Mouse (Mus musculus): ENCODE data around the gene Mcf2l. TPM values are rescaled to one million over a fixed set of nuclear protein-coding genes. Genes with fewer than 3 reads are reported as not detected.

The Mcf2l gene
- polyA plus RNA-seq, 1 experiment from 2014 or later = 46.4 TPM

GRCm38 (mm10) chr8:12880163-12880562, 6.6 kb downstream of the Mcf2l start:
- no peak for DNase-seq (ENCODE audit: low spot score)
- Histone ChIP-seq H3K27me3 (ENCODE audit: insufficient read depth, poor library complexity, severe bottlenecking) (no peaks in the 10 kb centered on the region), H3K9me3 (no peaks in the 10 kb centered on the region), H3K27ac (no peak overlapping the region), H3K4me1 (replicated peaks) (peaks cover 26% of the 10 kb centered on the region), H3K36me3 (peaks cover 54% of the 10 kb centered on the region), H3K4me3 (no peak overlapping the region)
- 91% methylated on average over 6 of the region's 6 CpGs for WGBS

DNA sequence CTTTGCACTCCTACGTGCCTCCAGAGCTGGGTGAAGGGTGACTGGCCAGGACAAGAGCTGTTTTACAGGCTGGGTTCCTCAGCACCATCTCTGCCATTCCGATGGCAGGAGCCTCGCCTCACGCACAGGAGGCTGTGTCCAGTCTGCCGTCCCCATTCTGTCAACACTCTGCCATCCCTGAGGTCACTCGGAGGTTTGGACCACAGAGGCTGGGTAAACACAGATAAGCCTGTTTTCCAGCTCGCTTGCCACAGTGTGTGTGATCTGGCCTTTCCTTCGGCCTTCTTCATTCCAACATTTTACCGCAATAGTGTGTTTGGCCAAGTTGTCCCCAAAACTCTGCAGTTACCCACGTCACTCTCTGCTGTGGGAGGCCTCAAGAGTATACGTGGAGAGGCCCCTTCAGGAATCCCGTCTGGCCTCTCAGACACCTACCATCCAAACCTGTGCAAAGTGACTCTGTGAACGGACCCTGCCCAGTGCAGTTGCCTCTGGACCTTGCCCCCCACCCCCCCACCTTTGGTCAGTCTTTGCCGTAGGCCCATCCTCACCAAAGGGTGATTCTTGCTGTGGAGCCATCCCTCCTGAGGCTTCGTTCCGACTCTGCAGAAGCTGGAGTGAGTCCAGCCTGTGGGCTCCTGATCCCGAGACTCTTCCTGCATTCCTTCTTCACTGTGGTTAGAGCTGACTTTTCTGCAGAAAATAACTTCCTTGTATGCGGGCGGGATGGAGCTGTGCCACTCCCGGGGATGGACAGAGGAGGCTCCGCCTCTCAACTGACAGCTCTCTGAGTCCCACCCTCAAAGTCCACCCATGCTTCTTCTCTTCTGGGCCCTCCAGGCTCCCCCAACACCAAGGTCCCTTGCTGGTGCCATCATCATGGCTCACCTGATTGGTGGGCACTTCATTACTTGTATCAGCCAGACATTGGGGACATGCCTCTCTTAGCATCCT, 9.7 kb downstream of the Mcf2l start:
- H3K4me1 ChIP-seq (replicated peaks) = no peaks in the 10 kb centered on the region
- peaks cover 83% of the 10 kb centered on the region for H3K36me3 ChIP-seq
- no peak overlapping the region for H3K27ac ChIP-seq
- no peaks in the 10 kb centered on the region for H3K9me3 ChIP-seq
- no peak overlapping the region for H3K4me3 ChIP-seq
- no peak for DNase-seq (ENCODE audit: low spot score)
- no peaks in the 10 kb centered on the region for H3K27me3 ChIP-seq (ENCODE audit: insufficient read depth, poor library complexity, severe bottlenecking)
- 77% methylated on average over 21 of the region's 21 CpGs for WGBS

GRCm38 (mm10) chr8:12887772-12888435, 14.3 kb downstream of the Mcf2l start:
- Histone ChIP-seq H3K27ac (no peak overlapping the region), H3K4me1 (replicated peaks) (no peaks in the 10 kb centered on the region), H3K27me3 (ENCODE audit: insufficient read depth, poor library complexity, severe bottlenecking) (no peaks in the 10 kb centered on the region), H3K9me3 (no peaks in the 10 kb centered on the region), H3K4me3 (no peak overlapping the region), H3K36me3 (peaks cover 94% of the 10 kb centered on the region)
- DNase-seq (ENCODE audit: low spot score) = no peak
- WGBS = 87% methylated on average over 16 of the region's 16 CpGs

DNA sequence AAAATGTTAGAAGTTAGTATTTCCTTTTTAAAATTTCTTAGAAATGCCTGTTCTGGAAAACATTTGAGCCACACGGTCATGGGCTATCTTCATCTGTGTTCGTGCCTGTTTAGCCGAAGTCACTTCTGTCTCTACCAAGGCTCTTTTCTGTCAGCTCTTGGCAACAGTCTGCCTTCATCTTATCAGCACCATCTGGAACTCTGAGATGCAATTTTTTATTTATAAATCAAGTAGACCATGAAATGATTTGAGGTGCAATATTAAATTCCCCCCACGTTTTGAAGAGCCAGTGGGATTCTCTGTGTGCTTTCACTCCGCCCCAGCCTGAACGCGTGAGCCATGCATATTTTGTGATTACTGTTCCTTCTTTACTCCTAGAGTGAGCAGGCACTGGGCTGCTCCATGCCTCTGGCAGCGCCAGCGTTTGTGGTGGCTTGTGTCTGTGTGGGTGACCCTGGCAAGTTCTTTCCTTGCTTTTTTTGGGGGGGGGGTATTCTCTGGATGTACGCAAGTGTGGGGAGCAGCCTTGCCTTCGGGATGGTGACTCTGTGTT, 15.5 kb downstream of the Mcf2l start:
- Histone ChIP-seq H3K4me3 (no peak overlapping the region), H3K9me3 (no peaks in the 10 kb centered on the region), H3K27me3 (ENCODE audit: insufficient read depth, poor library complexity, severe bottlenecking) (no peaks in the 10 kb centered on the region), H3K4me1 (replicated peaks) (no peaks in the 10 kb centered on the region), H3K36me3 (peaks cover 94% of the 10 kb centered on the region), H3K27ac (no peak overlapping the region)
- DNase-seq (ENCODE audit: low spot score) = no peak
- WGBS = 92% methylated on average over 11 of the region's 11 CpGs

GRCm38 (mm10) chr8:12892882-12893446, 19.4 kb downstream of the Mcf2l start:
- Histone ChIP-seq H3K27me3 (ENCODE audit: insufficient read depth, poor library complexity, severe bottlenecking) (no peaks in the 10 kb centered on the region), H3K4me3 (no peak overlapping the region), H3K36me3 (peaks cover 72% of the 10 kb centered on the region), H3K27ac (no peak overlapping the region), H3K9me3 (no peaks in the 10 kb centered on the region), H3K4me1 (replicated peaks) (peaks cover 16% of the 10 kb centered on the region)
- no peak for DNase-seq (ENCODE audit: low spot score)
- WGBS = 83% methylated on average over 5 of the region's 5 CpGs

DNA sequence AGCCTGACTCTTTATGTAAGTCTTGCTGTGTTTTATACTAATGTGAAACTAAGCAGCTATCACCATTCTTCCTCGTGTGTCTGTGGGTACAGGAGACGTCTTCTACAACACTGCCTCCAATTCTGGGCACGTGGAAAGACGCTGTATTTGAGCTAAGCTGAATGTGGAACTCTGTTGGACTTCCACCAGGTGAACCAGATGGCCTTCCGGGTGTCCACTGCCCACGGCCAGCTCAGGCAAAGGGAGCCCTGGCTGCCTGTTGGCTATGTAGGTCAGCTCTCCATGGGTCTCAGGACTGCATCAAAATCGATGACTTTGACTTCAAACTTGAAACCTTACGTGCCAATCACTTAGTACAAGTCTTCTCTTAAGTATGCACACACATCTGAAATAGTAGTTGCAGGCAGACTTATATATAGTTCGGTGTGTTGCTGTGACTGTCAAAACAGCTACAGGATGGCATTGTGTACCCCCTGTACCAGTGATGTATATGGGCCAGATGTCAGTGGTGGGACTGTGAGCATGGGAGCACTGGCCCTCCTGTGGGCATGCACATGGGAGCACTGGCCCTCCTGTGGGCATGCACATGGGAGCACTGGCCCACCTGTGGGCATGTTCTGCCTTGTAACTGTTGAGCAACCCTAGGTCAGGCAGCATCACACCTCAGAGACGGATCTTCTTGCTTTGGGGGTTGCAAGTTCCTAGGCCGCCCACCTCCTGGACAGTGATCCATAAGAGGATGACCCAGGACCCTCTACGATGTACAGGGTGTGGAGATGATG, 20.4 kb downstream of the Mcf2l start:
- Histone ChIP-seq H3K9me3 (no peaks in the 10 kb centered on the region), H3K4me3 (no peak overlapping the region), H3K4me1 (replicated peaks) (peaks cover 22% of the 10 kb centered on the region), H3K27ac (no peak overlapping the region), H3K36me3 (peaks cover 67% of the 10 kb centered on the region), H3K27me3 (ENCODE audit: insufficient read depth, poor library complexity, severe bottlenecking) (no peaks in the 10 kb centered on the region)
- DNase-seq (ENCODE audit: low spot score) = no peak
- WGBS = 87% methylated on average over 12 of the region's 12 CpGs

DNA sequence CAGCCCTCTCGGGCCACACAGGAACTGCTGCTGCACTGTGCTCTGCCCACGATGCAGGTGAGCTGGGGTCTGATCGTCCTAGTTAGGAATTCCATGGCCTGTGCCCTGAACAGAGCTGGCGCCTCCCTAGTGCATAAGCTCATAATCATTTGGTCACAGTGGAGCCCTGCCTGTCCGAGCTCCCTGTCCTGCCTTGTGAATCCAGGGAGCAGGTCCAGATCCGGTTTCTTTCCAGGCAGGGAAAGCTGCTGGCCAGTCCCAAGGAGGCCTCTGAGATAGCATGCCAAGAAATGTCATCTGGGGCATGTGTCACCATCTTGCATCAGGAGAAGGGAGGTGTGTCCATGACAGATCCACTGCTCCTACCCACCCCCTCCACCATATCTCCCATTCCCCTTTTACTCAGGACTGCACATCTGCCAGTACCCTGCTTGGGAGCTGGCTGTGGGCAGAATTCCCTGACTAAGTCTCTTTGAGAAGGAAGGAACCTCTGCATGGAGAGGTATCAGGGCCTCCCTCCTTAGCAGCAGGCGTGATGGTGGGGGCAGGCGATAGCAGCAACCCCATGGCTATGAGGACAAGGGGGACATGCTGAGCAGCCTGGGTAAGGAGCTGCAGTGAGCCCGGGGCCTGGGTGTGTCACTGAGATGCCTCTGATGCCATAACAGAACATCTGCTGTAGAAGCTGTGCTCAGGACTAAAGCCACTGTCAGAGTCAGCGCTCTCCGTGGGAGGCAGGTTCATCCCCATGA, 21.4 kb downstream of the Mcf2l start:
- no peak overlapping the region for H3K4me3 ChIP-seq
- H3K9me3 ChIP-seq = no peaks in the 10 kb centered on the region
- H3K27ac ChIP-seq = no peak overlapping the region
- H3K36me3 ChIP-seq = peaks cover 60% of the 10 kb centered on the region
- H3K4me1 ChIP-seq (replicated peaks) = peaks cover 28% of the 10 kb centered on the region
- no peaks in the 10 kb centered on the region for H3K27me3 ChIP-seq (ENCODE audit: insufficient read depth, poor library complexity, severe bottlenecking)
- no peak for DNase-seq (ENCODE audit: low spot score)
- WGBS = 80% methylated on average over 11 of the region's 11 CpGs

DNA sequence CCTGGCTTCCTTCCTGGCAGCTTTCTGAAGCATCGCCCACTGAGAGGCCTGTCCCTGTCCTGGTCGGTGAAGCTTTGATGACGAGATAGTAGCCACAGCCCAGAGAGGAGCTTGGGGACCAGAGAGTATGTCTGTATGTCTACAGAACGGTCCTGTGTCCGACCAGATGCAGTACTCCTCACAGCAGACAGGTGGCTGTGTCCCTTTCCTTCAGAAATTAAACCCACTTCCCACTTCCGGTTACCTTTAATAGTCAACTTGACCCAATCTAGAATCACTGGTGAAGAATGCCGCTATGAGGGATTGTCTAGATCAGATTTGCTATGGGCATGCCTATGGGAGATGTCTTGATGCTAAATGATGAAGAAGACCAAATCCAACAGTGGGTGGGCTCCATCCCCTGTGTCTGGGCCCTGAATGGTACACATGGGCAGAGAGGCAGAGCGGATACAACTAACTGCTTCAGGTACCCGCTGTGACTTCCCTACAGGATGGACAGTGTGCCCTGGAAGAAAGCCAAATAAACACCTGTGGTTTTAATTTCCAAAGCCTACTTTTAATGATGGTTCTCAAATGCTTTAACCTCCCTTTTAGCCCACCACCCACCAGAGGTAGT, 22.0 kb downstream of the Mcf2l start:
- 73% methylated on average over 9 of the region's 9 CpGs for WGBS
- H3K27ac ChIP-seq = no peak overlapping the region
- H3K36me3 ChIP-seq = peaks cover 53% of the 10 kb centered on the region
- H3K9me3 ChIP-seq = no peaks in the 10 kb centered on the region
- no peaks in the 10 kb centered on the region for H3K27me3 ChIP-seq (ENCODE audit: insufficient read depth, poor library complexity, severe bottlenecking)
- H3K4me3 ChIP-seq = no peak overlapping the region
- no peak for DNase-seq (ENCODE audit: low spot score)
- peaks cover 28% of the 10 kb centered on the region for H3K4me1 ChIP-seq (replicated peaks)

GRCm38 (mm10) chr8:12896494-12897373, 23.1 kb downstream of the Mcf2l start:
- WGBS = 51% methylated on average over 13 of the region's 13 CpGs
- Histone ChIP-seq H3K9me3 (no peaks in the 10 kb centered on the region), H3K4me3 (no peak overlapping the region), H3K4me1 (replicated peaks) (peaks cover 37% of the 10 kb centered on the region), H3K27me3 (ENCODE audit: insufficient read depth, poor library complexity, severe bottlenecking) (no peaks in the 10 kb centered on the region), H3K27ac (no peak overlapping the region), H3K36me3 (peaks cover 46% of the 10 kb centered on the region)
- peak; percentile 63 for DNase-seq (ENCODE audit: low spot score)

DNA sequence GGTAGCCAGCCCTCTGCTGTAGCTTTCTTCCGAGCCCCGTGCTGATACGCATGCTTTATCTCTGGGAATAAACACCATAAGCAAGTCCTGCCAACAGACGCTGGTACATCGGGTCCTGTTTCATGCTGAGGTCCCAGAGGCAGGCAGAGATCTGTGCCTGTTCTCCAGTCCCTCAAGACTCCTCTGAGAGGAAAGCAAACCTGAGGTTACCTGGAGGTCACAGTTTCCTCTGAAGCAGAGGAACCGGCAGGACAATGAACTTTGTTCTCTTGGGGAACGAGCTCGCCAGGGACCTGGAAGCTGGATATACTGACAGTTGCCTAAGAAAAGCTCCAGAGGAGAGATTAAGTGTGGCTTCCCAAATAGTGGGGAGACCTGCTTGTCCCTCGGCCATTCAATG, 24.2 kb downstream of the Mcf2l start:
- H3K4me3 ChIP-seq = no peak overlapping the region
- WGBS = 71% methylated on average over 9 of the region's 9 CpGs
- H3K27ac ChIP-seq = 0 out of 2 replicates have a peak overlapping the region, but pooled peaks have one; percentile 23

More for the DNA sequence above, 24.2 kb downstream of the Mcf2l start:
- Histone ChIP-seq H3K4me1 (replicated peaks) (peaks cover 48% of the 10 kb centered on the region), H3K27me3 (ENCODE audit: insufficient read depth, poor library complexity, severe bottlenecking) (no peaks in the 10 kb centered on the region), H3K9me3 (no peaks in the 10 kb centered on the region), H3K36me3 (peaks cover 35% of the 10 kb centered on the region)
- no peak for DNase-seq (ENCODE audit: low spot score)

All from hindbrain, embryonic 10.5 days (tissue).